Mouse (Mus musculus): ENCODE results near the gene Hbb-bh2.

- no peak for TF ChIP-seq CTCF (IDR thresholded peaks at IDR 0.05)
- no peak for TF ChIP-seq POLR2A (IDR thresholded peaks at IDR 0.05; ENCODE audit: insufficient read depth, low read depth, low read length)
- no peak for TF ChIP-seq EP300 (IDR thresholded peaks at IDR 0.05; ENCODE audit: insufficient read depth, low read depth, low read length)
Measured at GRCm38 (mm10) chr7:103853090-103853489, 12.8 kb upstream of the Hbb-bh2 start, which contains the start of gene Hbb-y.
